8 mouse cellular contexts compared by ENCODE assay signal in the genomic region with DNA sequence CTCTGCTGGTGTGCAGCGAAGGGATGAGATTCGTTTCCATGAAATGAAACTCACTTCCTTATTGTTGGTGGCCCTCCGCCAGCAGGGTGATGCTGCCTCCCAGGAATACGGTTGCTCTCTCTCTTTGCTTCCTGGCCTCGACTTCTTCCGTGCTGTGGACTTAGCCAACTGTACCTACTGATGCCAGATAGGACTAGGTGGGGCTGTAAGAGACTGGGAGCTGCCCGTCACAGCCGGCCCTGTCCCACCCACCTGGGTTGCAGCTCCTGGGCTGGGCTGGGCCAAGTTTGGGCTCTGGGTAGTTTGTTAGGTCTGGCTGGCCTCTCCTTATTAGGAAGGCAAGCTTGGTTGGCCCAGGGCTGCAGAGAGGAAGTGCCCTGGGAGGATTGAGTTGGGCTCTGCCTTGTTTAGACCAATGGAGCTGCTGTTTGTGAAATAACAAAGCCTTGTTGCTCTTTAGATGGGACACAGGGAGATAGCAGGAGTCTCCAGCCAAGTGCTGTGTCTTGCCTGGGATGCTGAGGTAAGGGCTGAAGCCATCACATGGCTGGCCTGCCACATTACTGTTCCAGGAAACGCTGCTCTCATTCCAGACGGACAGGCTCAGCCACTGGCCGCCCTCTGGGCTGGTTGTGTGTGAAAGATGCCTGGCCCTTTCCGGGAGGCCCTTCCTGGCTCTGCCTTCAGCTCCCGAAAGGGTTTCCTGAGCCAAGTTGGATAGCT. TPM values are rescaled to one million over a fixed set of nuclear protein-coding genes. Genes with fewer than 3 reads are reported as not detected.
DNase-seq lines count a peak whose midpoint lies in the region; ATAC-seq and TF ChIP-seq lines count a peak whose summit lies in the region.

No protein-coding gene starts in this region.

- WGBS in forebrain, embryonic 16.5 days, result 68% methylated on average over 13 of the region's 13 CpGs
- 69% methylated on average over 13 of the region's 13 CpGs for WGBS in hindbrain, embryonic 10.5 days
- 66% methylated on average over 13 of the region's 13 CpGs for WGBS in limb, embryonic 13.5 days
- 76% methylated on average over 13 of the region's 13 CpGs for WGBS in midbrain, embryonic 12.5 days
- 90% methylated on average over 13 of the region's 13 CpGs for WGBS in thymus, adult 2 months

- no peak overlapping the region for H3K4me2 ChIP-seq in forebrain, embryonic 16.5 days (ENCODE audit: low read length)
- H3K4me2 ChIP-seq in limb, embryonic 13.5 days (replicated peaks), result no peak overlapping the region
- H3K4me2 ChIP-seq in midbrain, embryonic 12.5 days (replicated peaks), result no peak overlapping the region

- no peak for TF ChIP-seq POLR2A in thymus, adult 2 months (IDR thresholded peaks at IDR 0.05; ENCODE audit: control insufficient read depth, extremely low read depth, insufficient read depth, low read length, poor library complexity)

- H3K9ac ChIP-seq in forebrain, embryonic 16.5 days (replicated peaks; ENCODE audit: low read depth, low read length), result no peak overlapping the region
- no peak overlapping the region for H3K9ac ChIP-seq in limb, embryonic 13.5 days
- no peak overlapping the region for H3K9ac ChIP-seq in midbrain, embryonic 12.5 days (replicated peaks)

- H3K27ac ChIP-seq in forebrain, embryonic 16.5 days (ENCODE audit: low read length), result no peak overlapping the region
- peak overlapping the region; percentile 66; the same call in 1 of the 2 replicates for H3K27ac ChIP-seq in hindbrain, embryonic 10.5 days
- peak overlapping the region; percentile 52; the same call in 1 of the 2 replicates for H3K27ac ChIP-seq in limb, embryonic 13.5 days
- peak overlapping the region; percentile 25; the same call in 1 of the 2 replicates for H3K27ac ChIP-seq in midbrain, embryonic 12.5 days (replicated peaks)
- no peak overlapping the region for H3K27ac ChIP-seq in thymus, adult 2 months (ENCODE audit: control insufficient read depth, insufficient read depth, low read length)

- H3K9me3 ChIP-seq in forebrain, embryonic 16.5 days (ENCODE audit: control insufficient read depth, low read length), result no peaks in the 10 kb centered on the region
- H3K9me3 ChIP-seq in hindbrain, embryonic 10.5 days, result no peaks in the 10 kb centered on the region
- H3K9me3 ChIP-seq in limb, embryonic 13.5 days, result no peaks in the 10 kb centered on the region
- no peaks in the 10 kb centered on the region for H3K9me3 ChIP-seq in midbrain, embryonic 12.5 days

- ATAC-seq in forebrain, embryonic 16.5 days, result peak; percentile 21; the same call in 1 of the 2 replicates
- ATAC-seq in limb, embryonic 13.5 days (ENCODE audit: low FRiP score, low read depth), result no peak
- no peak for ATAC-seq in midbrain, embryonic 12.5 days (ENCODE audit: low FRiP score, low read depth)

- no peaks in the 10 kb centered on the region for H3K27me3 ChIP-seq in forebrain, embryonic 16.5 days (replicated peaks; ENCODE audit: control insufficient read depth, insufficient read depth, low read length)
- no peaks in the 10 kb centered on the region for H3K27me3 ChIP-seq in hindbrain, embryonic 10.5 days (ENCODE audit: insufficient read depth, poor library complexity, severe bottlenecking)
- no peaks in the 10 kb centered on the region for H3K27me3 ChIP-seq in limb, embryonic 13.5 days
- H3K27me3 ChIP-seq in midbrain, embryonic 12.5 days, result no peaks in the 10 kb centered on the region
- H3K27me3 ChIP-seq in thymus, adult 2 months (ENCODE audit: control insufficient read depth, insufficient read depth, low read length), result no peaks in the 10 kb centered on the region

- H3K4me3 ChIP-seq in forebrain, embryonic 16.5 days (replicated peaks; ENCODE audit: low read length), result no peak overlapping the region
- no peak overlapping the region for H3K4me3 ChIP-seq in hindbrain, embryonic 10.5 days
- H3K4me3 ChIP-seq in limb, embryonic 13.5 days, result no peak overlapping the region
- H3K4me3 ChIP-seq in midbrain, embryonic 12.5 days, result no peak overlapping the region
- H3K4me3 ChIP-seq in thymus, adult 2 months (ENCODE audit: control insufficient read depth, insufficient read depth, low read length), result no peak overlapping the region

- H3K4me1 ChIP-seq in forebrain, embryonic 16.5 days (replicated peaks; ENCODE audit: control insufficient read depth, insufficient read depth, low read length), result peaks cover 20% of the 10 kb centered on the region
- H3K4me1 ChIP-seq in hindbrain, embryonic 10.5 days (replicated peaks), result peaks cover 50% of the 10 kb centered on the region
- H3K4me1 ChIP-seq in limb, embryonic 13.5 days, result peaks cover 32% of the 10 kb centered on the region
- H3K4me1 ChIP-seq in midbrain, embryonic 12.5 days, result peaks cover 26% of the 10 kb centered on the region
- H3K4me1 ChIP-seq in thymus, adult 2 months (replicated peaks; ENCODE audit: control insufficient read depth, insufficient read depth, low read length), result peaks cover 12% of the 10 kb centered on the region

- DNase-seq in 3T3-L1 (ENCODE audit: low read depth, low spot score), result peak; percentile 69
- DNase-seq in brain, adult 2 months (ENCODE audit: low read depth, low spot score), result peak; percentile 76
- DNase-seq in hindbrain, embryonic 10.5 days (ENCODE audit: low spot score), result no peak
- DNase-seq in retina, embryonic 14.5 days (ENCODE audit: low spot score), result no peak
- no peak for DNase-seq in thymus, adult 2 months

- no peaks in the 10 kb centered on the region for H3K36me3 ChIP-seq in forebrain, embryonic 16.5 days (ENCODE audit: control insufficient read depth, insufficient read depth)
- H3K36me3 ChIP-seq in hindbrain, embryonic 10.5 days, result peaks cover 48% of the 10 kb centered on the region
- peaks cover 23% of the 10 kb centered on the region for H3K36me3 ChIP-seq in limb, embryonic 13.5 days
- peaks cover 17% of the 10 kb centered on the region for H3K36me3 ChIP-seq in midbrain, embryonic 12.5 days
- no peaks in the 10 kb centered on the region for H3K36me3 ChIP-seq in thymus, adult 2 months (ENCODE audit: control insufficient read depth, insufficient read depth, low read length)

- no peak for TF ChIP-seq CTCF in thymus, adult 2 months (IDR thresholded peaks at IDR 0.05; ENCODE audit: borderline replicate concordance, control insufficient read depth, extremely low read depth, insufficient read depth, low read length, poor library complexity)

RNA-seq across cellular contexts. Expression of a gene that starts 23.5 kb away (rescaled TPM):
- polyA plus RNA-seq in forebrain, embryonic 16.5 days (2015; fragmentation: Nextera tagmentation; extraction: Ambion mirVana), result 4.1 and 4.6 TPM in 2 replicates
- polyA plus RNA-seq in hindbrain, embryonic 10.5 days (2016; fragmentation: Nextera tagmentation; extraction: Ambion mirVana), result 5.2 and 5.5 TPM in 2 replicates
- polyA plus RNA-seq in limb, embryonic 13.5 days (2015; fragmentation: Nextera tagmentation; extraction: Ambion mirVana), result 6.3 and 6.6 TPM in 2 replicates
- 7.6 and 9.6 TPM in 2 replicates for polyA plus RNA-seq in midbrain, embryonic 12.5 days (2016; fragmentation: Nextera tagmentation; extraction: Ambion mirVana)
- 27.9 and 33.7 TPM in 2 replicates for polyA plus RNA-seq in thymus, adult 2 months (2012; rRNA removed)

RNA-seq across cellular contexts. Expression of a gene that starts 39.0 kb away (rescaled TPM):
- polyA plus RNA-seq in forebrain, embryonic 16.5 days (2015; fragmentation: Nextera tagmentation; extraction: Ambion mirVana), result 14.8 and 16.9 TPM in 2 replicates
- 13.5 and 16.9 TPM in 2 replicates for polyA plus RNA-seq in hindbrain, embryonic 10.5 days (2016; fragmentation: Nextera tagmentation; extraction: Ambion mirVana)
- polyA plus RNA-seq in limb, embryonic 13.5 days (2015; fragmentation: Nextera tagmentation; extraction: Ambion mirVana), result 7.9 and 8.1 TPM in 2 replicates
- polyA plus RNA-seq in midbrain, embryonic 12.5 days (2016; fragmentation: Nextera tagmentation; extraction: Ambion mirVana), result 14.4 and 14.5 TPM in 2 replicates
- 75.2 and 87.1 TPM in 2 replicates for polyA plus RNA-seq in thymus, adult 2 months (2012; rRNA removed)

Comparison
In these comparisons a context has a peak if more than half of its experiments do, and no peak if none do; other contexts are left out.
1. DNase-seq: peak in 3T3-L1 (single experiment) and brain, adult 2 months (single experiment); none in hindbrain, embryonic 10.5 days (single experiment), retina, embryonic 14.5 days (single experiment) and thymus, adult 2 months (single experiment).
2. H3K27ac ChIP-seq: peak in hindbrain, embryonic 10.5 days (single experiment), limb, embryonic 13.5 days (single experiment) and midbrain, embryonic 12.5 days (single experiment); none in forebrain, embryonic 16.5 days (single experiment) and thymus, adult 2 months (single experiment).